Mouse (Mus musculus): ENCODE results near the gene Hoxb3. TPM values are rescaled to one million over a fixed set of nuclear protein-coding genes. Genes with fewer than 3 reads are reported as not detected.

The Hoxb3 gene
- total and polyA plus RNA-seq, 2 experiments from 2014 or later = 9.2 TPM; not detected in 1

- TF ChIP-seq CTCF (IDR thresholded peaks at IDR 0.05) = no peak
- 3% methylated on average over 17 of the region's 17 CpGs for WGBS
- no peaks in the 10 kb centered on the region for H3K36me3 ChIP-seq (ENCODE audit: insufficient read depth, low read length)
- no peaks in the 10 kb centered on the region for H3K4me1 ChIP-seq (ENCODE audit: insufficient read depth, low read length)
- H3K4me2 ChIP-seq (ENCODE audit: low read depth, low read length, poor library complexity, severe bottlenecking) = no peak overlapping the region
- ATAC-seq (ENCODE audit: low FRiP score) (no peak), DNase-seq (ENCODE audit: low spot score) (no peak)
- no peak overlapping the region for H3K9ac ChIP-seq (replicated peaks; ENCODE audit: low read length, poor library complexity, severe bottlenecking)
- H3K27me3 ChIP-seq (ENCODE audit: insufficient read depth, low read length) = peaks cover 95% of the 10 kb centered on the region
- no peak overlapping the region for H3K27ac ChIP-seq (ENCODE audit: low read depth, low read length)
- no peaks in the 10 kb centered on the region for H3K9me3 ChIP-seq (ENCODE audit: low read length)
- no peak overlapping the region for H3K4me3 ChIP-seq (ENCODE audit: low read depth, low read length)
These were observed 2.4 kb upstream of the Hoxb3 start for GRCm38 (mm10) chr11:96320688-96321087.

DNA sequence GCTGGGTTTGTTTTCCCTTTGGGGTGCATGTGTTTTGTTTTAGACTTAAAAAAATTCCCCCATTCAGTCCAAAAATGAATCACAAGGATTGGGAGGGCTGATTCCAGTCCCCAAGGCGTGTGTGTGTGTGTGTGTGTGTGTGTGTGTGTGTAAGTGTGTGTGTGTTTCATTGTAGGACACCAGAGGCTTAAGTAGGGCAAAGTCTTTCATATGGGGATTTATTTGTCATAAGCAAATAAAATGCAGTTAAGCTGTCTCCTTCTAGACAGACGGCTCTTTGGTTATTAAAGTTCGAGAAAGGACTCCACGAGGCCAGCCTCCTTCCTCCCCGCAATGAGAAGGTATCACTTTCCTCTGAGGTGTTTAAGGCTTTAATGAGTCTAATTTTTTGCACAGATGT lies 1.3 kb upstream of the Hoxb3 start:
- Histone ChIP-seq H3K36me3 (ENCODE audit: insufficient read depth, low read length) (no peaks in the 10 kb centered on the region), H3K4me3 (ENCODE audit: low read depth, low read length) (no peak overlapping the region), H3K9ac (replicated peaks; ENCODE audit: low read length, poor library complexity, severe bottlenecking) (no peak overlapping the region), H3K27me3 (ENCODE audit: insufficient read depth, low read length) (peaks cover 96% of the 10 kb centered on the region), H3K4me1 (ENCODE audit: insufficient read depth, low read length) (no peaks in the 10 kb centered on the region), H3K4me2 (ENCODE audit: low read depth, low read length, poor library complexity, severe bottlenecking) (no peak overlapping the region), H3K9me3 (ENCODE audit: low read length) (no peaks in the 10 kb centered on the region), H3K27ac (ENCODE audit: low read depth, low read length) (no peak overlapping the region)
- TF ChIP-seq CTCF (IDR thresholded peaks at IDR 0.05) = no peak
- 5% methylated on average over 5 of the region's 5 CpGs for WGBS
- DNase-seq (ENCODE audit: low spot score) = no peak
- ATAC-seq (ENCODE audit: low FRiP score) = no peak

DNA sequence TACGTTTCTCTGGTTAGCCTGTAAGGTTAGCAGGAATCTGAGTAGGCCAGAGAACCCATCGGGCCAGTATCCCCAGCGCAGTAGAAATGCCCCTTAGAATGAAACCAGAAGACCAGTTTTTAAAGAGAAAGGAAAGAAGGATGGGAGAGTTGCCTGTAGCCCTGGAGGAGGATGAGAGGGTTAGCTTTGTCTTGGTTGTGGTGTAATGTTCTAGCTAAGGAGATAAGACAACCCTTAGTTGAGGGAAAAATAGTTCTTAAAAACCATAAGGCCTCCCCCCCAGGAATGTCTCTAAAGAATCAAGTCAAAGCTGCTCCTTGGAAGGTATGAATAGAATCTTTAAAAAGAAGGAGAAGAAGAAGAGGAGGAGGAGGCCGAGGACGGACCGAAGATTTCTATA lies 388 bp upstream of the Hoxb3 start:
- no peak for TF ChIP-seq CTCF (IDR thresholded peaks at IDR 0.05)
- no peaks in the 10 kb centered on the region for H3K36me3 ChIP-seq (ENCODE audit: insufficient read depth, low read length)
- H3K27ac ChIP-seq (ENCODE audit: low read depth, low read length) = no peak overlapping the region
- no peak overlapping the region for H3K4me3 ChIP-seq (ENCODE audit: low read depth, low read length)
- no peak overlapping the region for H3K4me2 ChIP-seq (ENCODE audit: low read depth, low read length, poor library complexity, severe bottlenecking)
- no peaks in the 10 kb centered on the region for H3K9me3 ChIP-seq (ENCODE audit: low read length)
- H3K4me1 ChIP-seq (ENCODE audit: insufficient read depth, low read length) = no peaks in the 10 kb centered on the region
- H3K27me3 ChIP-seq (ENCODE audit: insufficient read depth, low read length) = peaks cover 99% of the 10 kb centered on the region
- WGBS = 2% methylated on average over 6 of the region's 6 CpGs
- ATAC-seq (ENCODE audit: low FRiP score) (no peak), DNase-seq (ENCODE audit: low spot score) (no peak)
- H3K9ac ChIP-seq (replicated peaks; ENCODE audit: low read length, poor library complexity, severe bottlenecking) = no peak overlapping the region

DNA sequence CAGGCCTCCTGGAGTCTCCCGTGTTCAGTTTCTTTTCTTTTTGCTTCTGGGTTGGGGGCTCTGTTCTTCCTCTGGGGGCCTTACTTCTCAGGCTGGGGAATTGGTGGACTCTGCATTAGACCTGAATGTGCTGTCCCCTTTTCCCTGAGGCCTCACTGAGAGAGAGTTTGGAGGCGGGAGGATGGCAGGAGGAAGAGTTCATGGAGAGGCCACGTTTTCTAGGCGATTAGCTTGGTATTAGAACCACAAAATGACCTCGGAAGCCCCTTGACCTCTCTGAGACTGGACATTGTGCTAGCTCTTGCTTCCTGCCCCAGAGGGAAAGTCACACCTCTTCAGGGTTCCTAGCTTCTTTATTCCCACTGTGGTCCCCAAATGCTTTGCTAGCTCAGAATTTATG lies 999 bp downstream of the Hoxb3 start:
- Histone ChIP-seq H3K27ac (ENCODE audit: low read depth, low read length) (no peak overlapping the region), H3K9me3 (ENCODE audit: low read length) (no peaks in the 10 kb centered on the region), H3K9ac (replicated peaks; ENCODE audit: low read length, poor library complexity, severe bottlenecking) (no peak overlapping the region), H3K4me3 (ENCODE audit: low read depth, low read length) (no peak overlapping the region), H3K36me3 (ENCODE audit: insufficient read depth, low read length) (no peaks in the 10 kb centered on the region), H3K4me1 (ENCODE audit: insufficient read depth, low read length) (no peaks in the 10 kb centered on the region), H3K4me2 (ENCODE audit: low read depth, low read length, poor library complexity, severe bottlenecking) (no peak overlapping the region), H3K27me3 (ENCODE audit: insufficient read depth, low read length) (peaks cover 99% of the 10 kb centered on the region)
- WGBS = 0% methylated on average over 5 of the region's 5 CpGs
- no peak for TF ChIP-seq CTCF (IDR thresholded peaks at IDR 0.05)
- no peak for ATAC-seq (ENCODE audit: low FRiP score)
- no peak for DNase-seq (ENCODE audit: low spot score)

- DNase-seq (ENCODE audit: low spot score) (no peak), ATAC-seq (ENCODE audit: low FRiP score) (no peak)
- no peak overlapping the region for H3K4me2 ChIP-seq (ENCODE audit: low read depth, low read length, poor library complexity, severe bottlenecking)
- no peak overlapping the region for H3K9ac ChIP-seq (replicated peaks; ENCODE audit: low read length, poor library complexity, severe bottlenecking)
- no peak for TF ChIP-seq CTCF (IDR thresholded peaks at IDR 0.05)
- 5% methylated on average over 8 of the region's 8 CpGs for WGBS
- H3K4me3 ChIP-seq (ENCODE audit: low read depth, low read length) = no peak overlapping the region
- peaks cover 99% of the 10 kb centered on the region for H3K27me3 ChIP-seq (ENCODE audit: insufficient read depth, low read length)
- H3K27ac ChIP-seq (ENCODE audit: low read depth, low read length) = no peak overlapping the region
- no peaks in the 10 kb centered on the region for H3K4me1 ChIP-seq (ENCODE audit: insufficient read depth, low read length)
- no peaks in the 10 kb centered on the region for H3K9me3 ChIP-seq (ENCODE audit: low read length)
- H3K36me3 ChIP-seq (ENCODE audit: insufficient read depth, low read length) = no peaks in the 10 kb centered on the region
These were observed 1.8 kb downstream of the Hoxb3 start for GRCm38 (mm10) chr11:96324965-96325364.

DNA sequence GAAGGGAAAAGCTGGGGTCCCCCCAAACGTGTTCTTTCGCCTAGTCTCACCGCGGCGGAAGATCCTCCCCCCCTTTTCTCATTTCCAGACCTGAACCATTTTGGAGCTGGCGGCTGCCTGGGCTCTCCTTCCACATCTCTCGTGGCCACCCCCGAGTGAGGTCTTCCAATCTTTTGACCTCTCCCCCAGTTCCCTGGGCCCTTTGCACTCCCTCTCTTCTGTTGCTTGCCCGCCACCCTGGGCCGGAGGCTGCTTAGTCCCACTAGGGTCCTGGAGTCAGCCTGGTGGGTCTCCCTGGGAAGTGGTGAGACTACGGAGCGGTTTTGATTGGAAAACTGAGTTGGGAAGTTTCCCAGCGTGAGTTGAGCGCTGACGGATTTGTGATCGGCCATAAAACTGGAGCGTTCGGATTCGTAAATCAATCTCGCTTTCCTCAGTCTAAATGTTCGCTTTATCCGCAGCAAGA lies 2.7 kb downstream of the Hoxb3 start:
- Histone ChIP-seq H3K36me3 (ENCODE audit: insufficient read depth, low read length) (no peaks in the 10 kb centered on the region), H3K27ac (ENCODE audit: low read depth, low read length) (no peak overlapping the region), H3K4me1 (ENCODE audit: insufficient read depth, low read length) (no peaks in the 10 kb centered on the region), H3K4me3 (ENCODE audit: low read depth, low read length) (no peak overlapping the region), H3K27me3 (ENCODE audit: insufficient read depth, low read length) (peaks cover 100% of the 10 kb centered on the region), H3K4me2 (ENCODE audit: low read depth, low read length, poor library complexity, severe bottlenecking) (no peak overlapping the region), H3K9ac (replicated peaks; ENCODE audit: low read length, poor library complexity, severe bottlenecking) (no peak overlapping the region), H3K9me3 (ENCODE audit: low read length) (no peaks in the 10 kb centered on the region)
- no peak for TF ChIP-seq CTCF (IDR thresholded peaks at IDR 0.05)
- DNase-seq (ENCODE audit: low spot score) (no peak), ATAC-seq (ENCODE audit: low FRiP score) (no peak)
- 3% methylated on average over 22 of the region's 22 CpGs for WGBS

All from midbrain, postnatal 0 days (tissue).